Mouse (Mus musculus) induced T-regulatory cell, adult 2 months (primary cell): Measurements from ENCODE around the gene Srrm4.

Experiments used
- DNase-seq: peaks from one replicate; pipeline ENCODE4 v3.0.0-alpha.2; 2012; ENCODE audit warnings: low read depth

Srrm4 gene

DNA sequence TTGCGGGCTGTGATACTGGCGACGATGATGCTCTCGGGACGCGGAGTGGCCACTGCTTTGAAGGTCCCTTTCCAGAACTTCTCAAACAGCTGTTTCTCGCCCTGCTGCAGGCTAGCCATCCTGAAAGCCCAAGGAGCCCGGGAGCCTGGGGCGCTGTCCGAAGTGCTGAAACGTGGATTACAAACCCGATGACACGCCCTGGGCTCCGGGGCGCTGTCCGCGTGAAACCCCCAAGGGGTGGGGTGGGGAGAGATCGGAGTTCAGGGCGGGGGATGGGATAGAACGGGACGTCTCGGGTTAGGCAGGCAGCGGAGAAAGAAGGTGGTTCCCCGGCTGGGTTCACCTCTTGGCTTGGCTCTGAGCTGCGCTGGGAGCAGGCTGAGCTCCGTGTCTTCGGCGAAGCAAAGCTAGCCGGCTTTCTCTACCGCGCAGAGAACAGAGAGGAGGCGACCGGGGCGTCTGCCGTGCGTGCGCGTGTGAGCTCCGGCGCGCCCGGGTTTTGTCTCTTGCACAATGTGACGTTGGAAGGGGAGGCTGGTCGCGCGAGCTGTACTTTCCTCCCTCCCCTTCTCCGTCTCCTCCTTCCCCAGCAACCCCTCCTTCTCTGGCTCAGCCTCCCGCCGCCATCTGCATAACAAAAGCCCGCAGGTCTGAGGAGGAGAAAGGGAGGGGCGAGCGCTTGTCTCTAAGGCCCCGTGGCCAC lies at the start of gene Srrm4:
TSS of gene Srrm4 (minus strand) at position 472 of the 703 bp plus-strand sequence.
- no peak for DNase-seq

DNA sequence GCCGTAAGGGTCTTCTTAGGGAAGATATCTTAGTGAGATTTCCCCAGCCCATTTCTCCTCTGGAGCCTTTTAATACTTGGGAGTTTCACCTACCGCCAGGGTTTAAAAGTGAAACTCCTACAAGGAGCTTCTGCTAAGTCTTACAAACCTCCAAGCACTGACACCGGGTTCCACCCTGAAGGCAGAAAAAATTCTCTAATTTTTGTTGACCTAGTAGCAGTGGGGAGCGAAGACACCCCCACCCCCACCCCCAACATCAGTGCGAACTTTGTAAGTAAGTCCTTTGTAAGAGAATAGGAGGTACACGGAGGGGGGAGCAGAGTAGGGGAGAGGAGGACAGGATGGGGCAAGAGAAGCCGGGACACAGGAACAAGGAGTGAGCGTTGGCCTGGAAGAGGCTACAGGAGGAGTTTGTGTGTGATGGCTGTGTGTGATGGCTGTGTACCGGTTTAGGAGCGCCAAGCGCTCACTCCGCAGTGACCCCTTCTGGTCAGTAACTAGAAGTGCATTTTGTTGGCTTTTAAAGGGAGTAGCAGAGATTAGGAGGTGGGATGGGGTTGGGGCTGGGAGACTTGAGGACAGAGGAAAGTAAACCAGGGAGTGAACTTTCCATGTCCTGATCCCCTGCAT lies 1.3 kb upstream of the Srrm4 start:
- peak; percentile 9 for DNase-seq

DNA sequence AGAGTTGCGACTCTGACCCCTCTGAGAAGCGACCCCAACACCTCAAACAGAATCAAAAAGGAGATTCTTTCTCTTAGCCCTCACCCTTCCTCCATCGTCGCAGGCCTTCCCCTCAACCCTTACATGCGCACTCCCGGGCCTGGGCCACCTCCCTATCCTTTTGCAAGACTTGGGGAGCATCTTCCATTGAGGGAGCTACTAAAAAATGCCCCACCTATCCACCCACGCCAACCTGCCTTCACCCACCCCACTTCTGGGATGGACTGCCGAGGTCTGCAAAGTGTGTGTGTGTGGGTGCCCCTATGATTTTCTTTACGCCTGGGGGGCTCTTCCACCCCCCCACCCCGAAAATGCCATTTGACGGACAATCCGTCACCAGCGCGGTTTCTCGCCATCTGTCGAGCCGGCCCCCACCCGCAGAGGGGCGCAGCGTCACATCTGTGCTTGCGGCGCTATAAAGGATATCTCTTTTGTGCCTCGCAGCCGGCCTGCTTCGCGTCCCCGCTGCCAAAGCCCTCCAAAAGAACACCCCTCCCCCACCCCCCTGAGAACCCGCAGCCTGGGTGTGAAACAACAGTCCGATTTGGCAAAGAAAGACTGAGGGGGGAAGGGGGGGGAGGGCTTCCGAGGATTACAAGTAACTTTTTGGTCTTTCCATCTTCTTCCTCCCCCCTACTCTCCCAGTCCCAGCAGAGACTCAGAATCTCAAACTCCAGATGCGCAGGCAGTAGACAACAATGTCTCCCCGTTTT lies 608 bp upstream of the Srrm4 start:
- no peak for DNase-seq

DNA sequence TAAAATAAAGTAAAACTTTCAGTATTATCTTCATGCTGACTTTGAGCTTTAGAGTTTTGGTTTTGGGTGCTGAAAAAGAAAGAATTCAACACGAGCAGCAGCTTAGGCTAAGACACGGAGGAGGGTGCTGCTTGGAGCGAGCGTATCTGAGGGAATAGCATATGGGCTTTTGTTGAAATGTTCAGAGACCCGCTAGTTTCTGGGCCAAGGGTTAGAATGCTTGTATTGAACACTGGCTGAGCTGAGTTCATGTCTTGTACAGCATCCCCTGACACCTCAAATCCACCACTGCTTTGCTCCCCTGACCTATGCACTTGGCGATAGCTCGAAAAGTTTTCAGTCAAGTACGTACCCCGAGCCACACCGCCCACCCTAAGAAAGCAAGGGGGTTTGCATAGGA lies 919 bp downstream of the Srrm4 start:
- no peak for DNase-seq

DNA sequence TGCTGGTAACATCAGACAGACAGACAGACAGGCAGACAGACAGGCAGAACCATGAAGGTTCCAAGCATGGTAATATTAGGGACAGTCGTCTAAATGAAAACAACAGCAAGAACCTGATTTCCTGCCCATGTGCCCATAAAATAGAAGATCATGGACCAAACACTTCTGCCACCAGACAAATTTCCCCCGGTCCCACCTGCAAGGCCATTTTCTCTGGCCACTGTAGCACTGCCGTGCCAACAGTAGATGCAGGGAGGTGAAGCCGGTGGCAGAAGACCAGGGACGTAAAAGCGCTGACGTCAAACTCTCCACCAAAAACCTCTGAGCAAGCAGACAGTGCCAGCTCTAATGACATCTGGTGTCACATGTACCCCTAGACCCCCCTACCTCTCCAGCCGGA lies 2.0 kb downstream of the Srrm4 start:
- DNase-seq: no peak

DNA sequence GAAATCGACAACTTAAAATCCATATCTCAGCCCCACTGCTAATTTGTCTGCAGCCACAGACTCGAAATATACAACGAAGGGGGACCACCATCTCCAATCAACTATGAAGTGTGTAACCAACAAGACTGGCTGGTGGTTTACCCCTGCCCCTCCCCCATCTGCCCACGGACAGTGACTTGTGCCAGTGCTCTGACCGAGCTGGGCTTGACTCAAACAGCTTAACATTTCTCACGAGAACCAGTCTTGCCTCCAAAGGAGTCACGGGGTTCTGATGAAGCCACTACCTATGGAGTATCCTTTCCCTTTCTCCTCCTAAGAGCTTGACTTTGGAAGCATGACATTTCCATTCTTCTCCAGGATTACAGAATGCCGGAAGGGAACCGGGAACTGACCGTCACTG lies 2.8 kb downstream of the Srrm4 start:
- no peak for DNase-seq

DNA sequence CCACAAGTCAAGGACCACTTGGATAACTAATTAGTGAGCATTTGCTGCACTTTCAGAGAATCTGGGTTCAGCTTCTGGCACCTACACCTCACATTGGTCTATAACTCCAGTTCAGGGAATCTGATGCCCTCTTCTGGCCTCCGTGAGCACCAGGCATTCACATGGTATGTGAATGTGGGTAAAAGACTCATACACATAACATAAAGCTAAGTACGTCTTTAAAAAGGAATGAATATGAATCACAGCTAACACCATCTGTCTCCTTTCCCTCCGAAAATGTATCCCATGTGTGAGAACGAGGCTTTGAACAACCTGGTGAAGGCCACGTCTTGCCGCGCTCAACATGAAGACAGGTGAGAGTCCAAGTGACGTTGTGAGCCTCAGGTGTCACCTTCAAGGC lies 12.1 kb downstream of the Srrm4 start:
- no peak for DNase-seq

DNA sequence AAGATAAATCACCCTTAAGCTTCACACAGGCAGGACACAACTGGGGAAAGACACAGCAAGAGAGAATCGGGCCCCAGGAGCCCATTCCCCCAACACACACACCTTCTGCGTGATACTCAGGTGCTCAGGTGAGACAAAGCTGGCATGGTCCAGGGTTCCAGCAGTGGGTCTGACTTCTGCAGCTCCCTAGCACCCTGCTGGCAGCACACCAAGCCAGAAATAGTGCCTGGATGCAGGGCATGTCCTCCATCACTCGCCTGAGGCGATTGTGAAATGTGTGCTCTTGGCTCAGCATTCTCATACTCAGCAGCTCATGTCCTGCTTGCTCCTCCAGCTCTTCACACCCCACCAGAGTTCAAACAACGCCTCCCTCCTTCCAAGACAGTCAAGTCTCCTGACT lies 14.5 kb downstream of the Srrm4 start:
- no peak for DNase-seq

DNA sequence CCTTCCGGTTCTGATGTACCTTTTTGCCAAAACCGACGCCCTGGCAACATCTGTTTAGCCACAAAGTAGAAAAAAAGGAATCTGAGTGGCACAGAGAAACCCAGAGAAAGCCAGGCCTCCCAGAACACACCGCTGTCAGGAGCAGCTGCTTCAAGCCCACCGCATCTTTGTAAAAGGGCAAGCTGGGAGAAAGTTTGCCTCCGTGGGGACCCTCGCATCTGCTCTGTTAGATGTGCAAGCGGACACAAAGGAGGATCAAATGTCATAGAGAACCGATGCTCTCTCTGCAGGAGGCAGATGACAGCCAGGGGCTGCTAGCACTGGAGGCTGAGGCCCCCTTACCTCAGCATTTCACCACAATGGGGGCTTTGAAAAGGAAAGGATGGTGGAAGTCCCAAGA lies 18.3 kb downstream of the Srrm4 start:
- DNase-seq: no peak

DNA sequence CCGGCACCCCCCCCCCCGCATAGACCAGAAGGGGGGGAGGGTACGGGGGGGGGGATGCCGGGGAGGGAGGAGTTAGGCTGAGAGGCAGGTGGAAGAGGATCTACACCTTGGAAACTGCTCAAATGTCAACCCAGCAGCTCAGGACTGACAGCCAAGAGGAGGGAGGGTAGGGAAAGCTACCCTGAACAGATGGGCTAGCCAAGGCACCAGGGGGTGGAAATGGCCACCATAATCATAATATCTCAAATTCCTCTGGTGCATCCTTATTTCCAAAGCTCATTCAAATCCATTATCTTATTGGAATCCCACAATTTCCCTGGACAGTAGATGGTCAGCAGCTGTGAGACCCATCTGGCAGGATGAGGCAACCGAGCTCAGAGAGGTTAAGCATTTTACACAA lies 19.7 kb downstream of the Srrm4 start:
- DNase-seq: no peak

DNA sequence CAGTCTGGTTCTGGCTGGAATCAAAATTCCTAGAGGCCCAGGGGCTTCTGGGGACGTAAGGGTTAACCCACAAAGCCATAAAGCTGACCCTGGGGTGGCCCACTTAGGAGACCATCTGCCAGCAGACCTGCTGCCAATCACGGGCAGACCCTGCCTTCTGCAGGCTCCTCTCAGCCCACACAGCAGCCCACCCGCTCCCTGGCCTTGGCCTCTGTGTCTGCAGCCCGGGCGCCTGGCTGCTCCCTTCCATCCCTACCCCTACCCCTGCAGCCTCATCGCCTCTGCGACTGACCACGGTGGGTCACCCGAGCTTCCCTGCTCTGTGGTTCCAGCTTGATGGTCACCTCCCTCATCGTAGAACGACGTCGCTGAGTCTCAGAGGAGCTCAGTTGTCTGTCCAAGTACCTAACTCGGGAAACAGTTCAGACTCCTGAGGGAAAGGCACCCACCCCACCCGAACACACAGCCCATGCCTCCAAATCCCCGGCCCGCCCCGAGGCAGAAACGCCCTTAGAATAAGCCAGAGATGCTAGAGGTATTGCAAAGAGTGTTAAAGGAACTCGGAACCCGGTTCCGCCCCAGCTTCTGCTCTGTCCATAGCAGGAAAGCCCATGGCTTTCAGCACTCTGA lies 20.3 kb downstream of the Srrm4 start:
- DNase-seq: no peak

DNA sequence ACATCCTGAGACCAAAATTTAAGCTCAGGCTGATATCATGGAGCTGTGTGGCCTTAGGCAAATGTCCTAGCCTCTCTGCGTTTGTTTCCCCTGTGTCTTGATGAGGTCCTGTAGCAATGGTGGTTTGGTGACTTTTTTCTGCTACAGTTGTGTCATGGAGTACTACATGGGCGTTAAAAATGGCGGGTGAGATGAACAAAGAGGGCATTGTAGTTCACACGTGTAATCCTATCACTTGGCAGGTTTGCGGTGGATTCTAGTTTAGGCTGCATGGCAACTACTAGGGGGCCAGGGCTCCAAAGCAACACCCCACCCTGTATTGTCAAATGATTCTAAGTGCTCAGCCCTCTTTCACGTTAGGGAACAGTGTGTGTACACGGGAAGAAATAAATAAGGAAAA lies 21.1 kb downstream of the Srrm4 start:
- no peak for DNase-seq

DNA sequence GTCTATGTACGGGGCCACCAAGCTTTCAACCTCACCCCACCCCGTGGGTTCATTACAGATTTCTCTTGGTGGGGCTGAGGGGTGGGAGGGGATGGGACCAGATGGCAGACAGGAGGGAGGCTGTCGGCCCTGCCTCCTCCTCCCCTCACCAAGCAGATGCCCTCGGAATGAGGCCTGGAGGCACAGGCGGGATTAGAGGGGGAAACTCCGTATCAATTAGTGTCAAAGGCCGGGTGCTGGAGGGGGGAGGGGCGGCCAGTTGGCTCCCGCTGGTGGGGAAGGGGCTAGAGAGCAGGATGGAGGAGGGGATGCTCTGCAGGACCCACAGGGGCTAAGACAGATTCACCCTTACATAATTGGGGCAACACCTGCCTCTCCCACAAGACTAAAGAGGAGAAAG lies 22.0 kb downstream of the Srrm4 start:
- no peak for DNase-seq

DNA sequence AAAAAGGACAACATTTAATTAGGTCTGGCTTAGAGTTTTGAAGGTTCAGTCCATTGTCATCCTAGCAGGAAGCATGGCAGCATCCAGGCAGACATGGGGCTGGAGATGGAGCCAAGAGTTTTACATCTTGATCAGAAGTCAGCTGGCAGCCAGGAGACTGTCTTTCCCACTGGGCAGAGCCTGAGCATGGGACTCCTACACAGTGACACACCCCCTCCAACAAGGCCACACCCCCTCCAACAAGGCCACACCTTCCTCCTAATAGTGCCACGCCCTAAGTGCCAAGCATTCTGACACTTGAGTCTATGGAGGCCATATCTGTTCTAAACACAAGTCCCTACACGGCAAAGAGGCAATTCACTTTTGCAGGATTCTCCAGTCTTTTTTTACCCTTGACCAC lies 23.6 kb downstream of the Srrm4 start:
- no peak for DNase-seq

DNA sequence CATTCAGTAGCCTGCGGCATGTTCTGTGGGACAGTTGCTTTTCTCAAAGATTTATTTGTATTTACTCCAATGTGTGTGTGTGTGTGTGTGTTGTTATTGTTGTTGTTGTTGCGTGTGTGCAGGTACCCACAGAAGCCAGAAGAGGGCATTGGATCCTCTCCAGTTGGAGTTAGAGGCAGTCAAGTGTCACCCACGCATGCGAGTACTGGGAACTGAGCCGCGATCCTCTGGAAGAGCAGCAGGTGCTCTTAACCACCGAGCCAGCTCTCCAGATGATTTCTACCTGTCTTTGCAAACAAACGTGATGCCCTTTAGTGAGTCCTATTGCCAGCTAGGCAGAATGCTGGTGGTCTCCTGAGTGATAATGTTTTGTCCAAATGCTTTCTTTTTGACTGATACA lies 24.3 kb downstream of the Srrm4 start:
- DNase-seq: no peak

DNA sequence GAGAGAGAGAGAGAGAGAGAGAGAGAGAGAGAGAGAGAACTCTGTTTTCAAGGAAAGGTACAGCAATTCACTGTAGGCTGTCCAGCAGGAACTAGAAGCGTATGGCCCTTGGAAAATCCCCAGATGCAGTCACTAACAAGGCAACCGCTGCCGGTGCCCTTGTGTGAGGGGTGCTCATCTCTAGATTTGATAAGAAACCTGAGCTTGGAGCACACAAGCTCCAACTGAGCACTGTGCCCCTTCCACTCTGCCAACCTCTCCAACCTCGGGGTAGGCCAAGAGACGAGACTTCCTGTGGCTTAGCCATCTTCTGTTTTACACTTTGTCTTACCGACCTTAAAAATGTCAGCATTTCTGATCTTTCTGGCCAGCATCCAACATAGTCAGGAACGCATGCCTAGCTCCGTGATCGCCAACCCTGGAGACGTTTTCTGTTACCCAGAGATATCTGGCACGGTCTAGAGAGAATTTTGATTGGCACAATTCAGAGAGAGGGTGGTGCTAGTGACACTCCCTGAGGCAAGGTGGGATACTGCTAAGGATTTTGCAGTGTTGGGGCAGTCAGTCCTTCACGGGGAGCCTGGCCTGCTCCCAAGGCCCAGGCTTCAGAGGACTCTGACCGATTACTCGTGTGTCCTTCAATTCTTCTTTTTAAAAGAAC lies 25.1 kb downstream of the Srrm4 start:
- no peak for DNase-seq

DNA sequence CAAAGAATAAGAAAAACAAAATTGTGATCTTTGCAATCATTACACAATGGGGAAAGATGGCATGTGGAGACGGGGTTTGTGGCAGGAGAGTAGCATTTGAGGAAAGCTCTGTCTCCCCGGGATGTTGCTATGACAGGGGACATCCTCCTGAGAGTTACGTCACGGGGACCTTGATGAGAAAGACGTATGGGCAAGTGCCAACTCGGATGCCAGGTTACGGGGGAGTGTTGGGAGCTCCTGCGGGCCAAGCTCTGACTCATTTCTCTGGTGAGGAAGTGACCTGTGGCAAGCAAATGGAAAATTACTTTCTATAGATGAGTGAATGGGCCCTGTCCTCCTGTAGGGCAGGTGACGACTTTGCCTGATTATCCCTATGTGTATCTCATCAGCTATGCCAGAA lies 26.0 kb downstream of the Srrm4 start:
- DNase-seq: no peak

DNA sequence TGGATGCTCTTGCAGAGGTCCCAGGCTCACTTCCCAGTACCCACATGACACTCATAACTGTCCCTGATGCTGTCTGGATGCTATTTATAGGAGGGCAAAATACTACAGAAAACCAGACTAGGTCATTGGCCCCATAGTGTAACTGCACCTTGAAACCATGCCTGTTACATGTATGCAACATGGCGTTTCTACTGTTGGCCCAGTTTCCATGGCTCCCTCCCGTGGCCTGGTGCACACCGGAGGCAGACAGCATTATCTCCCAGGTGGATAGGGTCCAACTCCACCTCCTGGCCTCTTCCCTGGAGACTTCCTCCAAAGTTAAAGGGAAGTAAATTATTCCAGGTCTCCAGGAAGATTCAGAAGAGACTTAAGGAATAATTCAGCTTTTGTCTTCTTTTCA lies 27.2 kb downstream of the Srrm4 start:
- no peak for DNase-seq

DNA sequence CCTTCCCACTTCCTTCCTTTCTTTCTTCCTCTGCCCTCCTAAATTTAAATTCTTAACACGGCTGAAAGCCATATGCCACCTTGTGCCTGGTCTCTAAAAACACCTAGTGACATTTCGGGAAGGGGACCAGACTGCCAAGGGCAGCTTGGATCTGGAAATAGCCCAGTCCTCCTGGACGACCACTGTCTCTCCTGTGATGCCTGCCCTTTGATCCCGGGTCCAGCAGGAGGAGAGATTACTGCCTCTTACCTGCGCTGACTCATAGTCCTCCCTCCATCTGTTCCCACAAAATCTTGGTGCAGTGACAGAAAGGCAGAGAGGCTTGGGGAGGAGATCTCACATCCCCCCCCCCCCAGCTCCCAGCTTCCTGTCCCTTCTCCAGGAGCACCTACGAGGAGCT lies 27.9 kb downstream of the Srrm4 start:
- DNase-seq: no peak

DNA sequence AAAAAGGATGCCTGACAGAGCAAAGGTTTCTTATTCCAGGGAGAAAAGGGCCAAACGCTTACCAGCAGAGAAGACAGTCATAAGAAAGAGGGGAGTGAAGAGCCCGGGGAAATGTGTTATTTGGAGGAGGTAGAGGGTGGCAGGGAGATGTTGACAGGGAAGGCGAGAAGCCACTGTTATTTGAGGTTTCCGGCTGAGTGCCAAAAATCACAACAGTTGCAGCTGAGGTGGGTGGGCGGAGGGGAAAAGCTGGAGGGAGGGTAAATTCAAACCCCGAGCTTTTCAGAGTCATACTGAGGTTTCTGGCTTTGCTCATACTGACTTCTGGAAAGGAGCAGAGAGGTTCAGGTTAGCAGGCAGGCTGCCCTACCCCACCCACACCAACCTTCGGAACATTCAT lies 32.5 kb downstream of the Srrm4 start:
- no peak for DNase-seq

DNA sequence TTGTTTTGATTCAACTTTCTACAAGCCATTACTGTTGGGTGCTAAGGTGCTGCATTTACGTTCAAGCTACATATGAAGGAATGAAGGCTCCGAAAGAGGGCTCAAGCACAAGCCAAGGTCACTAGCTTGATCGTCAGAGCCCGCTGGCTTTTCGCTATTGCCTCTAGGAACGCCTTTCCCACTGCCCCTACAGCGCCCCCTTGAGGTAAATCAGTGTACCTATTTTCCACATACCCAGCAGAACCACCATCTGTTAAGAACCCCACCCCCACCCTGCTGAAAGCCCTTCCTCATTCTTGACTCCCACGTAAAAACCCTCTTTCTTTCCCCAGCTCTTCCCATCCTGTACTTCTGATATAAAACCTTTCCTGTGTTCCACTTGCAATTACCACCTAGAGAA lies 35.0 kb downstream of the Srrm4 start:
- no peak for DNase-seq

DNA sequence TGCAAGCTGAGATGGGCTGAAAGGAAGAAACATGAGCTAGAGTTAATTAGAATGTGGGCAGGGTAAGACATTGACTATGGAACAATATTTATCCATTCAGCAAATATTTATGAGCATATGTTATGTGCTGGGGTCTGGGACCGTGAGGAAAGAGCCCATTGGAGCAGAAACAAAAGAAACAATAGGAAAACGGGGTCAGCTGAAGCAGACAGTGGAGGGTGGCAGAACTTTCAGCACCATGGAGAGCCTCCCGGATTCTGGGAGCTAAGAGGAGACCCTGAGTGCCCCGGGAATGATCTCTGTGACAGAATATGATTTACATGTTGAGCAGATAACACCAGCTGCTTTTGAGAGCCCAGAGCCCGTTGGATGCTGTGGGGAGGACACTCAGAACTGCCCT lies 37.7 kb downstream of the Srrm4 start:
- DNase-seq: no peak

DNA sequence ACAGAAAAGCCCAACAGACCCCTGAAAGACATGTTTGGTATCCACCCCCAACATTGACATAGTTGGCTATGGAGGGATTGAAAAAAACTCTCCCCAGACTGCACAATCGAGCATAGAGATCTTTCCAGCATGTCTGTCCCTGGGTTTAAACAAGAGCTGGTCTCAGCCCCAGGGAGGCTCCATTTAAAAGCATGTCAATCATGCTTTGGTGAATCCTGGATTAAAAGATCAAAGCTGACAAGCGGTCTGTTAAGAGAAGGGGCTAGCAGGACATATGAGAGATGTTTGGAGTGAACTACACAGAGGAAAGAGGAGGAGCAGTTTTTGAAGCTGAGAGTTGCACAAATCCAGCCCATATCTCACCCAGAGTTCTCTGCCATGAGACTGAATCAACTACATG lies 38.5 kb downstream of the Srrm4 start:
- no peak for DNase-seq
